Mouse (Mus musculus) kidney, postnatal 25 days (tissue): ENCODE results near the gene Hmgcll1.
"Not testable (repeated sequence)": the region's sequence is repeated elsewhere in the genome, so short reads cannot be mapped to it uniquely, and the experiment has no call there.

ENCODE experiments used
- DNase-seq, 2 experiments: peaks; one replicate each; pipeline ENCODE4 v3.0.0; 2021; ENCODE audit warnings: mixed read lengths in 2 of 2

Gene Hmgcll1

GRCm38 (mm10) chr9:76061492-76061891 lies 46.8 kb downstream of the Hmgcll1 start:
- DNase-seq, result no peak

GRCm38 (mm10) chr9:76064164-76064563 lies 49.5 kb downstream of the Hmgcll1 start:
- no peak for DNase-seq

GRCm38 (mm10) chr9:76091561-76091960 lies 76.9 kb downstream of the Hmgcll1 start:
- DNase-seq, result no peak

GRCm38 (mm10) chr9:76097221-76097620 lies 82.6 kb downstream of the Hmgcll1 start:
- DNase-seq, result no peak

DNA sequence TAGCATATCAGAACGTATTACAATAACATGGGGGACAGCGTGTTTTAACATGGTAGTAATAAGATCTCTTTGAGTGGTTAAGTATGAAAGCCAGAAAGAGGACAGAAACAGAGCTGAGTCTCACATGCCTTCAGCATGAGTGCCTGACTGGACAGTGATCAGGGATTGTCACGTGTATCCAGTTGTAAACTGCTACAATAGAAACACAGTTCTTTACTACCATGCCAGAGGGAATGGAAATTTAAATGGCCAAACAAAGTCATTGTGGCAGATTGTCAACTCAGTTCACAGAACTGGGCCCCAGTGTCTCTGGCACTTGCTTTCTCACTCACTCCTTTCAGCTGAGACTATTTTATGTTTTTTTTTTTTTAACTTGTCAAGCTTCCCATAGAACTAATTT lies 85.3 kb downstream of the Hmgcll1 start:
- no peak for DNase-seq

GRCm38 (mm10) chr9:76104416-76104815 lies 89.8 kb downstream of the Hmgcll1 start:
- DNase-seq, result not testable (repeated sequence)

- no peak for DNase-seq
Observed at GRCm38 (mm10) chr9:76104846-76105245, 90.2 kb downstream of the Hmgcll1 start.

DNA sequence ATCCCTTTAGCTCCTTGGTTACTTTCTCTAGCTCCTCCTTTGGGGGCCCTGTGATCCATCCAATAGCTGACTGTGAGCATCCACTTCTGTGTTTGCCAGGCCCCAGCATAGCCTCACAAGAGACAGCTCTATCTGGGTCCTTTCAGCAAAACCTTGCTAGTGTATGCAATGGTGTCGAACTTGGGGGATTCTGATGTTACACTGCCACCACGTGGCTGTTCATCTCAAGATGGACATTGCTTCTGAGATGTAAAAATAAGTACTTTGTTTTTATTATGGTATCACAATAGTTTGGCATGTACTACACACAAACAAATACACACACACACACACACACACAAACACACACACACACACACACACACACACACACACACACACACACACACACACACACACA lies 108.2 kb downstream of the Hmgcll1 start:
- DNase-seq, result peak; percentile 46 to 77

DNA sequence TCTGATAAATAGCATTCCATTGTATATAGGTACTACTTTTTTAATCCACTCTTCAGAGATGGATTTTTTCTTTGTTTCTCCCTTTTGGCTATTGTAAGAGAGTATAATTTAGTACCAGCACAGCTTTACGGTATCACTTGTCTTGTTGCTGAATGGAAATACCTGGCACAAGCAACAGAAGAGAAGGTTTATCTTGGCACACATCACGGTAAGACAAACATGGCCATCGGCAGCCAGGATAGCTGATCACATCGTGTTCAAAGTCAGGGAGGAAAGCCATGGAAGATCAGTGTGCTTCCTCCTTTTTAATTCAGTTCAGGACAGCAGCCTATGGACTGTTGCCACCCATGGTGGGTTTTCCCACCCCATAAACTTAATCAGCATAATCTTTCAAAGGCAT lies 109.6 kb downstream of the Hmgcll1 start:
- no peak for DNase-seq

- DNase-seq, result no peak
Observed at GRCm38 (mm10) chr9:76129353-76129752, 114.7 kb downstream of the Hmgcll1 start.

- no peak for DNase-seq
Observed at GRCm38 (mm10) chr9:76134042-76134441, 119.4 kb downstream of the Hmgcll1 start.

- no peak for DNase-seq
Observed at GRCm38 (mm10) chr9:76138378-76139109, 123.9 kb downstream of the Hmgcll1 start.

- DNase-seq, result no peak
Observed at GRCm38 (mm10) chr9:76145593-76145992, 130.9 kb downstream of the Hmgcll1 start.

GRCm38 (mm10) chr9:76162446-76162845 lies 147.8 kb downstream of the Hmgcll1 start:
- DNase-seq, result no peak

- DNase-seq, result peak in 1 of 2 experiments; percentile 9
Observed at GRCm38 (mm10) chr9:76168355-76168754, 153.7 kb downstream of the Hmgcll1 start.

DNA sequence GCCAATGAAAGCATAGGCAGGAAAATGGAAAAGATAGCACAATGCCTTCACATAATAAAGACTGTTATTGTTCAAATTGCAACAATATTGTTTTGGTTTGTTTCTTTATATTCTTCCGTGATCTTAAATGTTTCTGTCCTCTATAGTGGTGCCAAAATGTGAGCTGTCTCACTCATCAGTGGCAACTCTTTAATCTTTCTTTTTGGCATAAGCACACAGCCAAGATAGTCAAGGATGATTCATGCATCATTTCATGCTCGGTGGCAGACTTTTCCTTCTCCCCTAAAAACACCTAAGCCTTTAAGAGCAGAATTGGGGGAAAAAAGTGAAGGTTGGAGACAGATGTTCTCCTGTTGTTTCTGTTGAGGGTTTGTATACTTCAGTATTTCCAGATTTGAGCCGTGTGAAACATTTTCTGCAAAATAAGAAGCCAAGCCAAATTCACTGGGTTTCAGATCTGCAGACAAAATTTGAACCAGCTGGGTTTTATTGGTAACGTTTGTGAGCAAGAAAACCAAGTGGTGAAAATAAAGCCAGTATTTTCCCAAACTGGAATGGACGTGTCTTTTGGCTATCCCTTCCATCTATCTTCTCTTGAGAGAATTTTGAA lies 158.1 kb downstream of the Hmgcll1 start:
- DNase-seq, result no peak

GRCm38 (mm10) chr9:76179221-76179620 lies 164.6 kb downstream of the Hmgcll1 start:
- no peak for DNase-seq
